Mouse (Mus musculus) layer of hippocampus, postnatal 36 days (tissue): ENCODE data around the gene Syt12. TPM values are rescaled to one million over a fixed set of nuclear protein-coding genes. Genes with fewer than 3 reads are reported as not detected.

Experiments
- DNase-seq, 2 experiments: peaks; one replicate each; pipeline ENCODE4 v3.0.0; 2022
- total RNA-seq, 2 experiments: library from RNA; stranded (reverse); gene quantifications; 2 replicates each; pipeline ENCODE4 v1.2.3; 2021

The Syt12 gene
- total RNA-seq, 2 experiments from 2014 or later, result 26.1 to 30.0 TPM

- DNase-seq, result peak; percentile 60 to 72
Observed at GRCm38 (mm10) chr19:4442408-4442807, 34.8 kb downstream of the Syt12 start.

- no peak for DNase-seq
Observed at GRCm38 (mm10) chr19:4441621-4442161, 35.6 kb downstream of the Syt12 start.

- DNase-seq, result no peak
Observed at GRCm38 (mm10) chr19:4441090-4441591, 36.1 kb downstream of the Syt12 start.

GRCm38 (mm10) chr19:4440222-4440621, 37.0 kb downstream of the Syt12 start:
- DNase-seq, result no peak

- DNase-seq, result no peak
Observed at GRCm38 (mm10) chr19:4439161-4439801, 38.0 kb downstream of the Syt12 start, which contains the start of gene Rhod. Gene Rhod (minus strand): TSS chr19:4439432.

- DNase-seq, result no peak
Observed at GRCm38 (mm10) chr19:4438791-4439160, 38.5 kb downstream of the Syt12 start.

GRCm38 (mm10) chr19:4437886-4438285, 39.4 kb downstream of the Syt12 start:
- DNase-seq, result no peak

GRCm38 (mm10) chr19:4436254-4436653, 41.0 kb downstream of the Syt12 start:
- no peak for DNase-seq

GRCm38 (mm10) chr19:4434999-4435398, 42.2 kb downstream of the Syt12 start:
- DNase-seq, result no peak

- no peak for DNase-seq
Observed at GRCm38 (mm10) chr19:4433756-4434155, 43.5 kb downstream of the Syt12 start.

GRCm38 (mm10) chr19:4430091-4430620, 47.1 kb downstream of the Syt12 start:
- no peak for DNase-seq

- DNase-seq, result no peak
Observed at GRCm38 (mm10) chr19:4425610-4426366, 51.5 kb downstream of the Syt12 start.

GRCm38 (mm10) chr19:4423021-4423420, 54.2 kb downstream of the Syt12 start:
- DNase-seq, result no peak

GRCm38 (mm10) chr19:4422581-4422980, 54.7 kb downstream of the Syt12 start:
- DNase-seq, result no peak

- no peak for DNase-seq
Observed at GRCm38 (mm10) chr19:4420153-4420910, 56.9 kb downstream of the Syt12 start.

GRCm38 (mm10) chr19:4419711-4420110, 57.5 kb downstream of the Syt12 start:
- no peak for DNase-seq

GRCm38 (mm10) chr19:4417713-4418112, 59.5 kb downstream of the Syt12 start:
- DNase-seq, result no peak

GRCm38 (mm10) chr19:4417183-4417582, 60.1 kb downstream of the Syt12 start:
- no peak for DNase-seq

- no peak for DNase-seq
Observed at GRCm38 (mm10) chr19:4414631-4415030, 62.6 kb downstream of the Syt12 start.

GRCm38 (mm10) chr19:4409062-4409461, 68.2 kb downstream of the Syt12 start:
- DNase-seq, result no peak

GRCm38 (mm10) chr19:4404840-4405239, 72.4 kb downstream of the Syt12 start:
- DNase-seq, result no peak

- DNase-seq, result no peak
Observed at GRCm38 (mm10) chr19:4398959-4399358, 78.3 kb downstream of the Syt12 start.

- no peak for DNase-seq
Observed at GRCm38 (mm10) chr19:4398630-4398948, 78.7 kb downstream of the Syt12 start.
